Mouse (Mus musculus) embryo, embryonic 11.5 days (tissue): ENCODE data around the gene Gna14.

Experiments
- DNase-seq: peaks from one replicate; pipeline ENCODE4 v3.0.0-alpha.2; 2012; ENCODE audit warnings: low read depth, low spot score

The Gna14 gene

DNA sequence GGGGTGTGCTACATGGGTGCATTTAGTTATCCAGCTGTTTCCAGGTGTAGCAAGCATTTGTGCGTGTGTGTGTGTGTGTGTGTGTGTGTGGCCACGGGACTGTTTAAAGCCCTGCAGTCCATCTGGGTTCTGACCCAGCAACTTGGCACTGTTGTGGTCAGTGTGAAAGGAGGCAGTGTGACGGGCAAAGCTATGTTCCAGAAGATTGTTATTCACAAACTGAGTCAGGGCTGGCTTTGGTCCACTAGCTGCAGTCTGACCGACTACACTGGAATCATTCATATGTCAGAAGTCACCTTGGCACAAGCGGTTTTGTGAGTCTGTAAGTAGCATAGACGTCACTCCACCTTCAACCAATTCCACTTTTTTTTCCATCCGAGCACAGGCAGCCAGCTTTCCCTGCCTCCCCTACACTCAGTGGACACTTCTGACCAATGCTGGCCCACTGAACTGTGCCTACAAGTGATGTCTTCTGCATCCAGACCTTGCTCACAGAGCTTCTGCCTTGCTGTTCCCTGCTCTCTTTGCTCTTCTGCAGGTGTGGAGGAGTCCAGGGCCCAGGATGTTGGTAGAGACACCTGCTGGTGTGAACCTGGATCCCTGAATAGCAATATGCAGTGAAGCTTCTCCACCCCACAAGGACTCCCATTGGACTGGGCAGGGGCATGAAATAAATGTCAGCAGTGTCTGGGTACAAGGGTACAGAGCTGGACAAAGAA lies 157.9 kb downstream of the Gna14 start:
- no peak for DNase-seq

DNA sequence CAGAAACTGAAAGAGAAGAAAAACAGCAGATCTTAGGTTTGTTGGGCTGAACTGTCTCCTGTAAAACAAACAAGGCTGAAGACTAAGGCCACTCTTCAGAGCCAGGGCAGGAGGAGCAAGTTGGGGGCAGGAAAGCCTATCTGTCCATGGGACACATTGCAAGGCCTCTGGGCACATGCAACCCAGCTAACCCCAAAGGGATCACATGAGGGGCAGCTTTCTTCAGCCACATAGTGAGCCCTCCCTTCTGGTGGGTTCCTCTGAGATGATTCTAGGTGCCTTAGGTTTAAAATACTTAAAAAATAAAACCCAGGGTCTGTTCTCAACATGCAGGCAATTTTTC lies 158.4 kb downstream of the Gna14 start:
- DNase-seq = no peak

DNA sequence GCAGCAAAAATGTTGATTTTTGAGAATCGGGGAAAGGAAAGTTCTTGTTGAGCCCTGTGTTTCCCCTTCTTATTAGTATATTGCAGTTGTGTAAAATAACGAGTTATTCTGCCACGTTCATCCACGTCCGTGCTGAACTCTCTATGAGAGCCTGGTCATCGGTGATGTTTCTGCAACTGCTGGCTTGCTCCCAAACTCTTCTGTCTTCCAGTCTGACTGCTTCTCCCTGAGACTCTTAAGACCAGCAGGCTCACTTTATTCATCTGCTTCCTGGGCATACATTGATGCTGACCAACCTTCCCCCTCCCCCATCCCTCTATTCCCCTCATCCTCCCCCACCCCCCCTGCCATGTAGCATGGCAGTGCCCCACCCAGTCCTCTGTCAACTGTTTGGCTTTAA lies 161.7 kb downstream of the Gna14 start:
- no peak for DNase-seq

DNA sequence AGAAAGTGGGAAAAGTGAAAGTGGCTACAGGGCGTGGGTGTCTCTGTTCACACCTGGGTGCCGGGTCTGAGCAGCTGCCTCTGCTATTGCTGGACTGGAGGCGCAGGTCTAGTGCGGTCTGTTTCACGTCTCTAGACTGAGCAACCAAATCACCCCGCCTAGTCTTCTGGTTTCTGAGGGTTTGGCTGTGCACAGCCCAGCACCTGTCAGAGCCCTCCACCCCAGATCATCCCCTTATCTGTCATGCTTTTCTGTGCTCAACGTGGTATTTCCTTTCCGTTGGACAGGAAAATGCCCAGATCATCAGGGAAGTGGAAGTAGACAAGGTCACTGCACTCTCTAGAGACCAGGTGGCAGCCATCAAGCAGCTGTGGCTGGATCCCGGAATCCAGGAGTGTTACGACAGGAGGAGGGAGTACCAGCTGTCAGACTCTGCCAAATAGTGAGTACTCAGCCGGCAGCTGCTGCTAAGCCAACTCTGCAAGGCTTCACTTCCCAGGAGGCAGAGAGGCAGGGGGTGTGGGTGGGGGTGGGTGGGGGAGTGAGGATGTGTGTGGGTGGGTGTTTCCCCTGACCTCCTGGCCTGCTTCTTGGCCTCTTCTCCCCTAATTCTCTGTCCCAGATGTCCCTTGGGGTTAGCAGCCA lies 163.2 kb downstream of the Gna14 start:
- no peak for DNase-seq

DNA sequence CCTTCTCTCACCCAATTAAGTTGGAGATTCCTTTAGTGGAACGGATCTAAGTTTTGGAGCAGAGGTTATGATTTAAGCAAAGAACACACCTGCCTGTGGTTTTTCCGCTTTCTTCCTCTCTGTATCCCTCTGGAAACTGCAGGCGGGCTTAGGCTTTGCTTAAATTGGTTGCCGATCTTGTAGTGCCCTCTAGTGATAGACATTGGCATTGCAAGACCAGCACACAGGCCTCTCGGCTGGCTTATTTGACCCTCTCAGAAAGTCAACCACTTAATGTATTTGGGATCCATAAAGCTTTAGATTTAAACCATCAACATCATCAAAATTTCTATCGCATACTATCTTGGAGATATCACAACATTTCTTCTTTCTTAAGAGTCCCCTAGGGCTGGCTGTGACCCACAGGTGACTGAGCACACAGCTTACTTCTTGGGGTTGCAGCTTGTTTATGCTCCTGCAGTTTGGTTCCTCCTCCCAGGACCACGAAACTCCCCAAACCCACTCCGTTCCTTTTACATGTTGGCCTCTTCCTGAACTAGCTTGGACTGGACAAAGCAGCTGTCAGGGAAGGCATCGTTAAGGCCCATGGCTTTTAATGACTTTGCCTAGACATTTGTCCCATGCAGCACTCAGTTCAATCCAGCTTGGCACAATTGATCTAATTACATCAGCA lies 163.9 kb downstream of the Gna14 start:
- DNase-seq = peak; percentile 80

DNA sequence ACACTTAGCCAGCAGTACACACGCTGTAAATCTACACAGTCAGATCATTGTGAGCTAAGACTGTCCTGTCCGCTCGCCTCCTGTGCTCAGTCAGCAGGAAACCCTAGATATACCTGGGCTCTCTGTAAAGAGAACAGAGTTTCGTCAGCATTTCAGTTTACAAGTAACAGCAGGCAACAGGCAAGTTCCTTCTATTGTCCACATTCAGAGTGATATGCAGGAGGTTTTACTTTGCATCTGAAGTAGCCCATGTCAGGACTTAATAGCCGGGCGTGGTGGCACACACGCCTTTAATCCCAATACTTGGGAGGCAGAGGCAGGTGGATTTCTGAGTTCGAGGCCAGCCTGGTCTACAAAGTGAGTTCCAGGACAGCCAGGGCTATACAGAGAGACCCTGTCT lies 166.5 kb downstream of the Gna14 start:
- DNase-seq = no peak

DNA sequence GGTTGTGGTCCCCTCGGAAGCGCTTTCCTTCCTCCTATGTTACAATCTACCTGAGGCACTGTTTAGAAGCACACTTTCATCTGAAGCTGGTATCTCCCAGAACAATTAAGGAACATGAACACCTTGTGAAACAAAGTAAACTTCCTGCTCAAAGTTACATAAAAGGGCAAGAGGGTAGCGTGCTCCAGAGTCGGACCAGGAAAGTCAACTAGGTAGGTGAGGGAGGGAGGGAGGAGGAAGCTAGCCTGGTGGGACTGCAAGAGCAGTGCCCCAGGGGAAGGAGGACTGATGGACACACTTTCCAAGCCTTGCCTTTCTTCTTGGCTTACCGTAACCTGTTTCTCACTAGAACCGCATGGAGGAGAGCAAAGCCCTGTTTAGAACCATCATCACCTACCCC lies 172.1 kb downstream of the Gna14 start:
- DNase-seq = no peak

DNA sequence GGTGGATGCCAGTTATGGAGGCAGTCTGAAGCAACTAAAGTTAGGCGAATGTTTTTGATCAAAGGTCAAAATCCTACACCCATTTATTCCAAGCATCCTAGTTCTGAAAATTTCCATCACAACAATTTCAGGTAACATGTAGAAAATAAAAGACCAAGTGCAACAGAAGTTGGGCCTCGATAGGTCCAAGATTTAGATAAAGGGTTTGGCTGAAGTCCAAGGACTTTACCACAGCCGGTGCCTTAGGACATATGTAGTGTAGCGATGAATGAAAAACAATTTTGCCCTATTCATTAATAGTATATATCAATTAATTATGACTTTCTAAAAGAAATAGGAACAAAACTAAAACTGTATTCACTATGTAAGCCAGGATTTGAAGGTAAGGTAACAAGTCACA lies 187.6 kb downstream of the Gna14 start:
- no peak for DNase-seq

DNA sequence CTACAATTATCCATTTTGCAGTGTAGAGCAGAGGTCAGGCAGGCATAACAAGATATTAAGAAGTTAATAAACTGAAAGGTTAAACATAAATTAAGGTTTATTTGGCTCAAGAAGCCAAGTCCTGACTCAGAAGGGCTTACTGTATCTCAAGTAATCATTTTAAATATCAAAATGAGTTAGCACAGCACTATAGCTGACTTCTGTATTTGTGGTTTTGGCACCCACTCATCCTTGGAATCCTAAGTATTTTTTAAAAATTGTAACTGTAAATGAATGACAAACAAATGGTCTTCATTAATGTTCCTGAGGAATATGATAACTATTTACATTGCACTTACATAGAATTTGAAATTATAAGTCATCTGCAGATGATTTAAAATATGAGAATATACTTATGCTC lies 189.4 kb downstream of the Gna14 start:
- DNase-seq = no peak

DNA sequence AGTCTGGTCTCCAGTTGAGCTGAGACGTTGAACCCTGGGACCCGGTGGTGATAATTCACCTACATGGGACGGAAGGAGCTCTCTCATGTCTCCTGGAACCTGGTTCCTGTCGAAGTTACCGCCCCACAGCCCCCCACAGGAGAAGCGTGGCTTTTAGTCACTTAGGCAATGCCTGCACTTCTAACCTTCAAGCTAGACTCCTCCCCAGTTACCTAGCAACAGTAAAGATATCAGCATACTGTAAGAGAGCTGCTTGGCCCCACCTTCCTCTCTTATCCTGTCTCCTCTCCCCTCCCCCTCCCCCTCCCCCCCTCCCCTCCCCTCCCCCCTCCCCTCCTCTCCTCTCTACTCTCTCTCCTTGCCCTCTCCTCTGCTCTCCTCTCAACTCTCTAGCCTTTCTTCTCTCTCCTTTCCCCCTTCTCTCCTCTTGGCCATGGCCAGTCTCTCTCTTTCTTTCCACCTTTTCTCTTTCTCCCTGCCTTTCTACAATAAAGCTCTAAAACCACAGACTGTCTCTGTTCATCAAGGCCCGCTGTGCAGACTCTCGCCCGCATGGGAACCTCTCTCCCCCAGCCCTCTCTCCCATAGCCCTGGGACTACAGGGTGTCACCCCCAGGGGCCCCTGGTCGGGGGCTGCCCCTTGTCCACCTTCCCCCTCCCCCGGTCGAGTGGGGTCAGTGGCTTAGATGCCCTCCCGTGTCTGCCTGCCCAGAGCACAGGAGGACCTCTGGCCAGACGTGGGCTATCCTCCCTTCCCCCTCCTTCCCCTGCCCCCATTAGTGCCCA lies 190.2 kb downstream of the Gna14 start:
- DNase-seq = no peak
